Mouse (Mus musculus): ENCODE measurements around the gene Ntrk3. TPM values are rescaled to one million over a fixed set of nuclear protein-coding genes. Genes with fewer than 3 reads are reported as not detected.
A peak's percentile ranks its signal among the peaks of the same experiment; 100 is the strongest.

Gene Ntrk3
- polyA plus RNA-seq, 1 experiment from 2014 or later = 0.89 TPM

DNA sequence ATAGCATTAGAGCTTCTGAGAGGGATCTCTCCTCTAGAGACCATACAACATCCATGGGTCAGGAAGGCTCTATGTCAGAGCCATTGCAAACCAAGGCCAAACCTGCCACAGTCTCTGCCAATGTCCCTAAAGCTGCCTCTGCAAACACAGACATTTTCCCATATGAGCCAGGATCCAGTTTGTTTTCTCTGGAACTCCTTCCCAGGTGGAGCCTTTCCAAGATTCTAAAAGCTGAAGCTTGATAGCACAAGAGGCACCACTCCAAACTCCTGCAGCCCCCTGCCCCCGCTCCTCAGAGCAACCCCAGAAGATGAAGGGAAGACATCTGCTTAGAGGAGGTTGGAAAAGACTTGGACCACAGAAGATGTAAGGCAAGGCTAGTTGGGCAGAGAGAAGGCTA, 432.8 kb downstream of the Ntrk3 start:
- Histone ChIP-seq H3K27me3 (ENCODE audit: control insufficient read depth, insufficient read depth, low read depth, low read length) (no peaks in the 10 kb centered on the region), H3K36me3 (ENCODE audit: control insufficient read depth, insufficient read depth, low read length) (no peaks in the 10 kb centered on the region), H3K4me2 (ENCODE audit: low read depth, low read length) (no peak overlapping the region), H3K27ac (ENCODE audit: low read length) (no peak overlapping the region), H3K9ac (ENCODE audit: low read length) (no peak overlapping the region), H3K9me3 (ENCODE audit: control insufficient read depth, low read length) (no peaks in the 10 kb centered on the region), H3K4me3 (ENCODE audit: low read length) (no peak overlapping the region), H3K4me1 (replicated peaks; ENCODE audit: control insufficient read depth, insufficient read depth, low read length) (no peaks in the 10 kb centered on the region)
- no peak for ATAC-seq (ENCODE audit: low read depth)
- WGBS = 85% methylated on average over 1 of the region's 1 CpGs

DNA sequence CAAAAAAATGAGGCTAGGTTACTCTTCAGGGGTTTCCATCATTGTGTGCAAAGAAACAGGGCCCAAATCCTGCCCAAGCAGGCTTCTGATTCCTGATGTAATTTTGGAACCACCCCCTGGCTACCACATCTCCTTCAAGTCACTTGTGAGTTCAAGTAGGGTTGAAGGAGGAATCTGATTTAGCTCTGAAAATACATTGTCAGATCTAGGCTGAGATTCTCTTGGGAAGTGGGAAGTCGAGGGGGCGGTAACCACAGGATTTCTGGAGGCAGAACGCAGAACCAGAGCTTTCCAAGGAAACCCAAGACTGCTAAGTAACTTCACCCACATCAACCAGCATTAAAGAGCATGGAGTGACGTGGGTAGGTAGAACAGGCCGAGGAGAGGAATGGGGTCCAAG, 440.5 kb downstream of the Ntrk3 start:
- H3K9me3 ChIP-seq (ENCODE audit: control insufficient read depth, low read length) = no peaks in the 10 kb centered on the region
- no peak overlapping the region for H3K27ac ChIP-seq (ENCODE audit: low read length)
- H3K4me1 ChIP-seq (replicated peaks; ENCODE audit: control insufficient read depth, insufficient read depth, low read length) = no peaks in the 10 kb centered on the region
- no peak overlapping the region for H3K4me3 ChIP-seq (ENCODE audit: low read length)
- H3K9ac ChIP-seq (ENCODE audit: low read length) = no peak overlapping the region
- H3K4me2 ChIP-seq (ENCODE audit: low read depth, low read length) = no peak overlapping the region
- WGBS = 84% methylated on average over 5 of the region's 5 CpGs
- ATAC-seq (ENCODE audit: low read depth) = no peak
- H3K27me3 ChIP-seq (ENCODE audit: control insufficient read depth, insufficient read depth, low read depth, low read length) = no peaks in the 10 kb centered on the region
- no peaks in the 10 kb centered on the region for H3K36me3 ChIP-seq (ENCODE audit: control insufficient read depth, insufficient read depth, low read length)

DNA sequence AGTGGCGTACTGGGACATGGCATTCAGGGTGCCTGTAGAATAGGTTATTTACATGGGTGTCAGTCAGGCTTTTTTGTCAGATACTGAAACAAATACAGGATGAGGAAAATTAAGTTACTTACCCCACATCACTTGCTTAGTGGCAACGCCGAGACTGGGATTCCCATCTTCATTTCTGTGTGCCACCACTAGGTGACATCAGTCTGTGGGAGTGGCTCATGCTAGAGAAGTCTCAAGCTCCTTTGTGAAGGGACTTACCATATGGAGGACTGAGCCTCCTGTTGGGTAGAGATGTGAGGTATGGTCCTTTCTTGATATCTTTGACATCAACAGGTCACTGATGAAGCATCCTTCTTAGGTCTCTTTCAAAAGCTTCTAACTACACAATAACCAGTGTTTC, 443.5 kb downstream of the Ntrk3 start:
- no peak overlapping the region for H3K4me3 ChIP-seq (ENCODE audit: low read length)
- H3K9ac ChIP-seq (ENCODE audit: low read length) = no peak overlapping the region
- no peak for ATAC-seq (ENCODE audit: low read depth)
- 62% methylated on average over 3 of the region's 3 CpGs for WGBS
- no peaks in the 10 kb centered on the region for H3K27me3 ChIP-seq (ENCODE audit: control insufficient read depth, insufficient read depth, low read depth, low read length)
- H3K4me2 ChIP-seq (ENCODE audit: low read depth, low read length) = no peak overlapping the region
- H3K27ac ChIP-seq (ENCODE audit: low read length) = no peak overlapping the region
- no peaks in the 10 kb centered on the region for H3K4me1 ChIP-seq (replicated peaks; ENCODE audit: control insufficient read depth, insufficient read depth, low read length)
- no peaks in the 10 kb centered on the region for H3K36me3 ChIP-seq (ENCODE audit: control insufficient read depth, insufficient read depth, low read length)
- no peaks in the 10 kb centered on the region for H3K9me3 ChIP-seq (ENCODE audit: control insufficient read depth, low read length)

DNA sequence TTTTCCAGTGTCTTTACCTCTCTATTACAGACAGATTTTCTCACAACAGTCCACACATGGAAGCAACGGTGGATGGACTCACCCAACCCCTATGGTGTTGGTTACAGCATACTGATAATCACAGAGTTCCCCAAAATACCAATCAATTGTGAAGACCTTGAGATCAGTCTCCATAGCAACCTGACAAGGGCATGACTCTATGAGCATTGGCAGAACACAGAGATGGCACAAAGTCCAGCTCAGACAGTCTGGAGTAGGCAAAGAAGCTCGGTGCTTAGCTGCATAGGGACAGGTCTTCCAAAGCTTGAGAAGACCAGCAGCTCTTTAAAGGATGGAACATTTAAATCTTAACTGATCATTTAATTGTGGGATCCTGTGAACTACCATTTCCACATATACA, 447.6 kb downstream of the Ntrk3 start:
- Histone ChIP-seq H3K36me3 (ENCODE audit: control insufficient read depth, insufficient read depth, low read length) (no peaks in the 10 kb centered on the region), H3K27me3 (ENCODE audit: control insufficient read depth, insufficient read depth, low read depth, low read length) (no peaks in the 10 kb centered on the region)
- 68% methylated on average over 2 of the region's 2 CpGs for WGBS

GRCm38 (mm10) chr7:78286516-78287238, 451.1 kb downstream of the Ntrk3 start:
- Histone ChIP-seq H3K27me3 (ENCODE audit: control insufficient read depth, insufficient read depth, low read depth, low read length) (no peaks in the 10 kb centered on the region), H3K9ac (ENCODE audit: low read length) (no peak overlapping the region), H3K4me2 (ENCODE audit: low read depth, low read length) (no peak overlapping the region), H3K9me3 (ENCODE audit: control insufficient read depth, low read length) (no peaks in the 10 kb centered on the region), H3K36me3 (ENCODE audit: control insufficient read depth, insufficient read depth, low read length) (no peaks in the 10 kb centered on the region), H3K4me3 (ENCODE audit: low read length) (no peak overlapping the region), H3K27ac (ENCODE audit: low read length) (no peak overlapping the region), H3K4me1 (replicated peaks; ENCODE audit: control insufficient read depth, insufficient read depth, low read length) (no peaks in the 10 kb centered on the region)
- 85% methylated on average over 2 of the region's 2 CpGs for WGBS
- ATAC-seq (ENCODE audit: low read depth) = no peak

More for the DNA sequence above, 447.6 kb downstream of the Ntrk3 start:
- Histone ChIP-seq H3K9ac (ENCODE audit: low read length) (no peak overlapping the region), H3K4me3 (ENCODE audit: low read length) (no peak overlapping the region), H3K4me2 (ENCODE audit: low read depth, low read length) (no peak overlapping the region), H3K4me1 (replicated peaks; ENCODE audit: control insufficient read depth, insufficient read depth, low read length) (no peaks in the 10 kb centered on the region), H3K9me3 (ENCODE audit: control insufficient read depth, low read length) (no peaks in the 10 kb centered on the region), H3K27ac (ENCODE audit: low read length) (no peak overlapping the region)
- no peak for ATAC-seq (ENCODE audit: low read depth)

DNA sequence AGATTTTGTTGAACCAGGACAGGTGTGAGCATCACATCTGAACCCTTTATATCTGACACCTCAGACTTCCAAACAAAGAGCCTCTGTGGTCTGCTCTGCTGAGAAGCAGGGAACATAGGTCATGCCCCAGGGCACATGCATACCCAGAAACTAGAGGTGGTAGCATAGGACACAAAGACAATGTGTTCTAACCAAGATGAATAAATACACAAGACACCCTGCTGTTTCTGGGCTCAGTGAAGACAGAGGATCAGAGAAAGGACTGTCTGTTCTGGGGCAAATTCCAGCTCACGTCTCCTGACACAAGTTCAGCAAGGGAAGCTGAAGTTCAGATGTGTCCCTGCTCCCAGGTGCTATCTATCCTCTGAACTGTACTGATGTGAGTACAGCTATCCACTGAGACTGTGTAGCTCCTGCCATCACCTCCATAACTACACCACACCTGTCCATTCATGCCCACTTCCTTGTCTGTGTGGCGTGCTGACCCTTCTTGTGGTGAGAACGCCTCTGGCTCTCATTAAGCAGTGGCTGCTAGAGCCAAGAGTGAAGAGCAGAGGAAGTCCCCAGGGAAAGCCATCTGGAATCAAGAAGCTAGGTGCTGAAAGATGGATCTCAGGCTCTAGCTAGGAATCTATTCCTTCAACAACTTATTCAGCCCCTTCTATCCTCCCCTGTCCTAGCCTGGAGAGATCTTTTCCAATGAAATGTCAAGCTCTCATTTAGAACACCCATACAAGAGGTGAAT, 468.1 kb downstream of the Ntrk3 start:
- no peak overlapping the region for H3K9ac ChIP-seq (ENCODE audit: low read length)
- H3K27ac ChIP-seq (ENCODE audit: low read length) = no peak overlapping the region
- no peaks in the 10 kb centered on the region; the same call in 1 of the 2 replicates for H3K4me1 ChIP-seq (replicated peaks; ENCODE audit: control insufficient read depth, insufficient read depth, low read length)
- WGBS = 50% methylated on average over 3 of the region's 3 CpGs
- H3K4me2 ChIP-seq (ENCODE audit: low read depth, low read length) = no peak overlapping the region
- ATAC-seq (ENCODE audit: low read depth) = no peak
- no peaks in the 10 kb centered on the region for H3K27me3 ChIP-seq (ENCODE audit: control insufficient read depth, insufficient read depth, low read depth, low read length)
- no peaks in the 10 kb centered on the region for H3K36me3 ChIP-seq (ENCODE audit: control insufficient read depth, insufficient read depth, low read length)
- no peak overlapping the region for H3K4me3 ChIP-seq (ENCODE audit: low read length)
- H3K9me3 ChIP-seq (ENCODE audit: control insufficient read depth, low read length) = no peaks in the 10 kb centered on the region

GRCm38 (mm10) chr7:78267461-78268007, 470.3 kb downstream of the Ntrk3 start:
- H3K36me3 ChIP-seq (ENCODE audit: control insufficient read depth, insufficient read depth, low read length) = no peaks in the 10 kb centered on the region
- no peak overlapping the region for H3K4me2 ChIP-seq (ENCODE audit: low read depth, low read length)
- peak; percentile 39; the same call in 1 of the 2 replicates for ATAC-seq (ENCODE audit: low read depth)
- no peaks in the 10 kb centered on the region for H3K9me3 ChIP-seq (ENCODE audit: control insufficient read depth, low read length)
- no peak overlapping the region for H3K27ac ChIP-seq (ENCODE audit: low read length)
- WGBS = 10% methylated on average over 1 of the region's 1 CpGs
- H3K27me3 ChIP-seq (ENCODE audit: control insufficient read depth, insufficient read depth, low read depth, low read length) = no peaks in the 10 kb centered on the region
- no peak overlapping the region for H3K9ac ChIP-seq (ENCODE audit: low read length)
- peaks cover 3% of the 10 kb centered on the region for H3K4me1 ChIP-seq (replicated peaks; ENCODE audit: control insufficient read depth, insufficient read depth, low read length)
- no peak overlapping the region for H3K4me3 ChIP-seq (ENCODE audit: low read length)

DNA sequence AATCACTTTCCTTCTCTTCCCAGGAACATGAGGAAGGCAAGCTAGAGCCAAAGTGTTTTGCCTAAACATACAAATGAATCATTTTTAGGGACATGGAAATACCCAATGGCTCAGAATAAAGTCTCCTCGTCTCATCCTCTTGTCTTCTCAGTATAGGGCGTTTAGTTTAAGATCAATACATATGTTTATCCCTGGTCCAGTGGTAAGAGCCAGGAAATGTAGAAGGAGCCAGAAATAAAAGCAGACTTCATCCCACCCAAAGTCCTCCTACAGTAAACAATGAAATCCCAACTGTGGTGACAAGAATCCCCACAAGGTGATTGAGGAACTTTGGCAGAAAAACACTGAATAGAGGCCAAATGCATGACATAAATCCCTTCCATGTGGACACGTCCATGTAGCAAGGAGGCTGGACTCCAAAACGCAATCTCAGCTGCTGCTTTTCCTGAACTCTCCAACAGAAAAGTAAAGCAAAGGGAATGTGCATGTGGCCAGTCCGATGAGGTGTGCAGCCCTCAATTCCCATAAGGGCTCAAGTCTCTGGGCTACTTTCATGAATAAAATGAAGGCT, 473.3 kb downstream of the Ntrk3 start:
- Histone ChIP-seq H3K9ac (ENCODE audit: low read length) (no peak overlapping the region), H3K4me3 (ENCODE audit: low read length) (no peak overlapping the region), H3K27me3 (ENCODE audit: control insufficient read depth, insufficient read depth, low read depth, low read length) (no peaks in the 10 kb centered on the region), H3K9me3 (ENCODE audit: control insufficient read depth, low read length) (no peaks in the 10 kb centered on the region), H3K4me1 (replicated peaks; ENCODE audit: control insufficient read depth, insufficient read depth, low read length) (peaks cover 3% of the 10 kb centered on the region), H3K4me2 (ENCODE audit: low read depth, low read length) (no peak overlapping the region), H3K27ac (ENCODE audit: low read length) (no peak overlapping the region), H3K36me3 (ENCODE audit: control insufficient read depth, insufficient read depth, low read length) (no peaks in the 10 kb centered on the region)
- ATAC-seq (ENCODE audit: low read depth) = peak; percentile 73
- WGBS = 37% methylated on average over 5 of the region's 5 CpGs

DNA sequence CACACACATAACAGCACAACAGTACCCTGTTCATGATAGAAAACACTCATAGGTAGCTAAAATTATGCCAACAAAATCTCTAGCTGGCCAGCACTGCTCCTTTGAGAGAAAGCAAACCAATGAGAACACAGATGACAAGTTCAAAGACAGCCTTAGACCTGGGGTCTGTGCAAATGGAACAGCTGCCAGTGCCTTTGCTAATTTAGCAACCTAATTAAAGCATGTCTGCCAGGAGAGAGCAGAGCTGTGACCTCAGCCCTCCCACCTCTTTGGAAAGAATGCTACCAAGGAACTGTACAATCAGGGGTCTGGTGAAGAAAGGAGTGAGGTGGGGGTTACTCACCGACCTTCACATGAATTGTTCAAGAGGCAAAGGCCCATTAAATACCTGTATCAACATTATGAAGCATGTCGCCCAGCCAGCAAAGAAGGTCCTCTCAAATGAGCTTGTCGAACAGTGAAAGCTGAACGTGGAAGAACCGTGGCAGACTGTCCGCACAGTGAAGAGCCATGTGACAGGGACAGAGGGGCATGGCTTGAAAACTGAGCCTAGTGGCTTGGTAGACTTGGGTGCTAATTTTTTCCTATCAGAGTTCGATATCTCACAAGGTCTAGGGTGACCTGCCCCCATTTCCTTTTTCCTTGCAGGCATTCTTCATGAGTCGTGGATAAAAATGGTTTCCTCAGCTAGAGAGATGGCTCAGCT, 476.2 kb downstream of the Ntrk3 start:
- no peaks in the 10 kb centered on the region for H3K9me3 ChIP-seq (ENCODE audit: control insufficient read depth, low read length)
- 80% methylated on average over 8 of the region's 8 CpGs for WGBS
- no peak for ATAC-seq (ENCODE audit: low read depth)
- no peaks in the 10 kb centered on the region for H3K27me3 ChIP-seq (ENCODE audit: control insufficient read depth, insufficient read depth, low read depth, low read length)
- peaks cover 7% of the 10 kb centered on the region for H3K4me1 ChIP-seq (replicated peaks; ENCODE audit: control insufficient read depth, insufficient read depth, low read length)
- no peak overlapping the region for H3K4me2 ChIP-seq (ENCODE audit: low read depth, low read length)
- no peaks in the 10 kb centered on the region for H3K36me3 ChIP-seq (ENCODE audit: control insufficient read depth, insufficient read depth, low read length)
- H3K4me3 ChIP-seq (ENCODE audit: low read length) = no peak overlapping the region
- H3K27ac ChIP-seq (ENCODE audit: low read length) = no peak overlapping the region
- H3K9ac ChIP-seq (ENCODE audit: low read length) = no peak overlapping the region
